Mouse (Mus musculus): ENCODE data around the gene D5Ertd579e.

GRCm38 (mm10) chr5:36681219-36681618, 14.6 kb downstream of the D5Ertd579e start:
- no peak for TF ChIP-seq CTCF (conservative IDR thresholded peaks at IDR 0.05; ENCODE audit: low read length)
- TF ChIP-seq NANOG (IDR thresholded peaks at IDR 0.05; ENCODE audit: borderline replicate concordance, low read length): no peak

Data from E14TG2a.4 (cell line).